In genomic region chr1:139301830-139302229, GRCm38 (mm10) we compare ENCODE assay signal across 27 mouse cellular contexts.
DNase-seq lines count a peak whose midpoint lies in the region; ATAC-seq lines count a peak whose summit lies in the region.
"Had no signal": no experiment of that assay in that cellular context is flagged by ENCODE, and none has a peak within 500 bp of the region (broad histone marks: within the 10 kb centered on the region; RNA-seq: fewer than 3 reads in every experiment).

No protein-coding gene starts in this region.

- H3K27ac ChIP-seq in midbrain, embryonic 10.5 days (replicated peaks) = peak overlapping the region; percentile 42
- H3K27ac ChIP-seq in midbrain, embryonic 16.5 days (ENCODE audit: low read length) = no peak overlapping the region
- H3K27ac ChIP-seq in midbrain, embryonic 13.5 days = no peak overlapping the region
- H3K27ac ChIP-seq in midbrain, embryonic 14.5 days (replicated peaks; ENCODE audit: low read depth, low read length) = no peak overlapping the region
- H3K27ac ChIP-seq: embryonic facial prominence, embryonic 10.5 days; embryonic facial prominence, embryonic 13.5 days; forebrain, embryonic 12.5 days; forebrain, embryonic 15.5 days; heart, embryonic 15.5 days; hindbrain, embryonic 10.5 days; hindbrain, postnatal 0 days had no signal

- H3K9ac ChIP-seq in midbrain, embryonic 16.5 days (ENCODE audit: low read depth, low read length) = no peak overlapping the region
- H3K9ac ChIP-seq in midbrain, embryonic 13.5 days (replicated peaks) = no peak overlapping the region
- no peak overlapping the region for H3K9ac ChIP-seq in midbrain, embryonic 14.5 days (replicated peaks; ENCODE audit: low read length)
- H3K9ac ChIP-seq: embryonic facial prominence, embryonic 13.5 days; forebrain, embryonic 12.5 days; forebrain, embryonic 15.5 days; heart, embryonic 12.5 days; heart, embryonic 15.5 days had no signal

- DNase-seq in embryo, embryonic 10.5 days (ENCODE audit: low spot score) = peak; percentile 4
- no peak for DNase-seq in embryo, embryonic 9.5 days (ENCODE audit: extremely low spot score)
- DNase-seq in midbrain, embryonic 10.5 days (ENCODE audit: low spot score) = peak; percentile 18
- DNase-seq in midbrain, embryonic 14.5 days = no peak
- no peak for DNase-seq in spleen, postnatal 14 days (ENCODE audit: low spot score in 2 of 2)
- DNase-seq: adrenal gland, postnatal 10 days; cerebellum, adult 18-20 months; cerebellum, adult 9-10 months; cerebellum, postnatal 14 days; gastrocnemius, postnatal 25 days; heart, adult 18-20 months; heart, postnatal 10 days; heart, postnatal 36 days had no signal

- no peaks in the 10 kb centered on the region for H3K36me3 ChIP-seq in midbrain, embryonic 10.5 days
- no peaks in the 10 kb centered on the region for H3K36me3 ChIP-seq in midbrain, embryonic 16.5 days (ENCODE audit: control insufficient read depth, insufficient read depth, low read length)
- no peaks in the 10 kb centered on the region for H3K36me3 ChIP-seq in midbrain, embryonic 13.5 days
- H3K36me3 ChIP-seq in midbrain, embryonic 14.5 days (ENCODE audit: control insufficient read depth, insufficient read depth, low read length) = no peaks in the 10 kb centered on the region
- H3K36me3 ChIP-seq: embryonic facial prominence, embryonic 10.5 days; embryonic facial prominence, embryonic 13.5 days; forebrain, embryonic 12.5 days; forebrain, embryonic 15.5 days; heart, embryonic 12.5 days; heart, embryonic 15.5 days; hindbrain, embryonic 10.5 days had no signal

- no peak for ATAC-seq in midbrain, embryonic 16.5 days
- 0 out of 2 replicates have a peak, but pooled peaks have one; percentile 27 for ATAC-seq in midbrain, embryonic 13.5 days
- no peak; the same call in 1 of the 2 replicates for ATAC-seq in midbrain, embryonic 14.5 days (ENCODE audit: low FRiP score, low TSS enrichment)
- ATAC-seq: CD4-positive, CD25-positive, alpha-beta regulatory T cell, adult 4 months; forebrain, embryonic 15.5 days; hindbrain, postnatal 0 days; inflammation-experienced regulatory T-cells, adult 6 months; intestine, embryonic 16.5 days had no signal

- no peaks in the 10 kb centered on the region for H3K9me3 ChIP-seq in midbrain, embryonic 10.5 days (replicated peaks)
- H3K9me3 ChIP-seq in midbrain, embryonic 16.5 days (replicated peaks; ENCODE audit: control insufficient read depth, low read length, poor library complexity, severe bottlenecking) = no peaks in the 10 kb centered on the region
- H3K9me3 ChIP-seq in midbrain, embryonic 13.5 days = no peaks in the 10 kb centered on the region
- no peaks in the 10 kb centered on the region for H3K9me3 ChIP-seq in midbrain, embryonic 14.5 days (ENCODE audit: control insufficient read depth, low read length)
- H3K9me3 ChIP-seq: embryonic facial prominence, embryonic 10.5 days; embryonic facial prominence, embryonic 13.5 days; forebrain, embryonic 12.5 days; forebrain, embryonic 15.5 days; heart, embryonic 12.5 days; heart, embryonic 15.5 days; hindbrain, embryonic 10.5 days had no signal

- WGBS in midbrain, embryonic 10.5 days = 54% methylated on average over 5 of the region's 5 CpGs
- 22% methylated on average over 5 of the region's 5 CpGs for WGBS in midbrain, embryonic 16.5 days
- 30% methylated on average over 5 of the region's 5 CpGs for WGBS in midbrain, embryonic 13.5 days
- WGBS in midbrain, embryonic 14.5 days = 15% methylated on average over 5 of the region's 5 CpGs

- no peak overlapping the region for H3K4me3 ChIP-seq in midbrain, embryonic 10.5 days
- no peak overlapping the region for H3K4me3 ChIP-seq in midbrain, embryonic 16.5 days (ENCODE audit: low read depth, low read length)
- H3K4me3 ChIP-seq in midbrain, embryonic 13.5 days (replicated peaks) = no peak overlapping the region
- H3K4me3 ChIP-seq in midbrain, embryonic 14.5 days (replicated peaks; ENCODE audit: low read depth, low read length) = no peak overlapping the region
- H3K4me3 ChIP-seq: embryonic facial prominence, embryonic 10.5 days; embryonic facial prominence, embryonic 13.5 days; erythroblast, embryonic 14.5 days; forebrain, embryonic 12.5 days; forebrain, embryonic 15.5 days; heart, embryonic 12.5 days; heart, embryonic 15.5 days; hindbrain, embryonic 10.5 days had no signal

- no peaks in the 10 kb centered on the region for H3K27me3 ChIP-seq in midbrain, embryonic 10.5 days (ENCODE audit: low read depth, poor library complexity, severe bottlenecking)
- H3K27me3 ChIP-seq in midbrain, embryonic 16.5 days (ENCODE audit: control insufficient read depth, insufficient read depth, low read depth, low read length) = no peaks in the 10 kb centered on the region
- H3K27me3 ChIP-seq in midbrain, embryonic 13.5 days = no peaks in the 10 kb centered on the region
- no peaks in the 10 kb centered on the region for H3K27me3 ChIP-seq in midbrain, embryonic 14.5 days (ENCODE audit: control insufficient read depth, insufficient read depth, low read length)
- H3K27me3 ChIP-seq: embryonic facial prominence, embryonic 13.5 days; forebrain, embryonic 12.5 days; forebrain, embryonic 15.5 days; heart, embryonic 12.5 days; heart, embryonic 15.5 days had no signal

- H3K4me1 ChIP-seq in midbrain, embryonic 10.5 days = peaks cover 17% of the 10 kb centered on the region
- H3K4me1 ChIP-seq in midbrain, embryonic 16.5 days (ENCODE audit: control insufficient read depth, insufficient read depth, low read length) = no peaks in the 10 kb centered on the region
- H3K4me1 ChIP-seq in midbrain, embryonic 13.5 days (replicated peaks) = peaks cover 15% of the 10 kb centered on the region; the same call in 1 of the 2 replicates
- H3K4me1 ChIP-seq in midbrain, embryonic 14.5 days (ENCODE audit: control insufficient read depth, insufficient read depth, low read length) = no peaks in the 10 kb centered on the region
- H3K4me1 ChIP-seq: embryonic facial prominence, embryonic 10.5 days; embryonic facial prominence, embryonic 13.5 days; heart, embryonic 12.5 days; heart, embryonic 15.5 days had no signal

- H3K4me2 ChIP-seq in midbrain, embryonic 16.5 days (ENCODE audit: low read length) = no peak overlapping the region
- H3K4me2 ChIP-seq in midbrain, embryonic 13.5 days (replicated peaks) = no peak overlapping the region
- H3K4me2 ChIP-seq in midbrain, embryonic 14.5 days (ENCODE audit: low read length) = no peak overlapping the region
- H3K4me2 ChIP-seq: embryonic facial prominence, embryonic 13.5 days; forebrain, embryonic 12.5 days; forebrain, embryonic 15.5 days; heart, embryonic 12.5 days; heart, embryonic 15.5 days had no signal

Comparison
In these comparisons a context has a peak if more than half of its experiments do, and no peak if none do; other contexts are left out.
1. DNase-seq: peak in embryo, embryonic 10.5 days (single experiment) and midbrain, embryonic 10.5 days (single experiment); none in embryo, embryonic 9.5 days (single experiment), midbrain, embryonic 14.5 days (single experiment) and spleen, postnatal 14 days (0 of 2).